Mouse (Mus musculus) kidney, embryonic 15.5 days (tissue): Measurements from ENCODE around the gene Hsph1. TPM values are rescaled to one million over a fixed set of nuclear protein-coding genes. Genes with fewer than 3 reads are reported as not detected.
A peak's percentile ranks its signal among the peaks of the same experiment; 100 is the strongest.

ENCODE experiments used
- ATAC-seq: fragments of 200-750 bp; cut with Nextera tagmentation; replicated peaks from 2 replicates; pipeline ENCODE4 v1.8.0; 2017; ENCODE audit warnings: moderate TSS enrichment; ENCODE audit not compliant: low FRiP score
- H3K27ac ChIP-seq: fragments of 300-500 bp; sonication (generic); 2 replicates; pipeline ENCODE4 v1.5.1; 2015; ENCODE audit warnings: mild to moderate bottlenecking, inconsistent platforms
- H3K27me3 ChIP-seq: fragments of 300-500 bp; sonication (generic); 2 replicates; pipeline ENCODE4 v1.6.1; 2015; ENCODE audit warnings: inconsistent platforms
- H3K36me3 ChIP-seq: fragments of 300-500 bp; sonication (generic); 2 replicates; pipeline ENCODE4 v1.6.1; 2015; ENCODE audit warnings: inconsistent platforms
- H3K4me1 ChIP-seq: fragments of 300-500 bp; sonication (generic); 2 replicates; pipeline ENCODE4 v1.6.1; 2015; ENCODE audit warnings: inconsistent platforms
- H3K4me2 ChIP-seq: fragments of 300-500 bp; sonication (generic); 2 replicates; pipeline ENCODE4 v1.6.1; 2015; ENCODE audit warnings: moderate library complexity, mild to moderate bottlenecking, inconsistent platforms
- H3K4me3 ChIP-seq: fragments of 300-500 bp; sonication (generic); replicated peaks from 2 replicates; pipeline ENCODE4 v1.5.1; 2015; ENCODE audit warnings: mild to moderate bottlenecking, inconsistent platforms
- H3K9ac ChIP-seq: fragments of 300-500 bp; sonication (generic); 2 replicates; pipeline ENCODE4 v1.6.1; 2015; ENCODE audit warnings: mild to moderate bottlenecking, inconsistent platforms
- H3K9me3 ChIP-seq: fragments of 300-500 bp; sonication (generic); replicated peaks from 2 replicates; pipeline ENCODE4 v1.6.1; 2016; ENCODE audit warnings: inconsistent platforms
- WGBS: fragments of 180-500 bp; shearing (Covaris S2); methylation state at CpG from one replicate; pipeline ENCODE4 v1.1.7; 2015; ENCODE audit warnings: mixed read lengths; 5-methylcytosine and 5-hydroxymethylcytosine counted together
- polyA plus RNA-seq: library from polyadenylated mRNA; unstranded; fragments of >200 nt; fragmentation: Nextera tagmentation; extraction: Ambion mirVana; gene quantifications from 2 replicates; pipeline ENCODE4 v1.2.1, GENCODE M21; 2015

Hsph1 gene
- polyA plus RNA-seq, 1 experiment from 2014 or later: 62.6 TPM

DNA sequence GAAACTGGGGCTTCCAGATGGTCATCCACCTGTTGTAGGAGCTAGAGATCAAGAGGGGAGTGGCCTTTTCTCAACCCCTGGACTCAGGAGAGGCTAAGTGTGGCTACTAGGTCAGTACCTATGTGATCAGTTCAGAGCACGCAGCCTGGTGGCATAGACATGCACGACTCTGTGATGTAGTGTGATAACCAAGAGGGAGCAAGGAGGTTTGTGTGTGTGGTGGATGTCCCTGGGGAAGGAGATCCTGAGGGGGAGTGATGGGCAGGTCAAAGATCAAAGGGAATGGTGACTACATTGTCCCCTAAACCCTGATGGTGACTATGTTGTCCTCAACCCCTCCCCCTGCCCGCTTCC is 24.0 kb downstream of the Hsph1 start:
- H3K36me3 ChIP-seq: peaks cover 28% of the 10 kb centered on the region
- H3K4me3 ChIP-seq: no peak overlapping the region
- no peak for ATAC-seq
- 67% methylated on average over 3 of the region's 3 CpGs for WGBS
- H3K27ac ChIP-seq: no peak overlapping the region
- no peaks in the 10 kb centered on the region for H3K27me3 ChIP-seq
- H3K4me1 ChIP-seq: peaks cover 15% of the 10 kb centered on the region; the same call in 1 of the 2 replicates
- no peak overlapping the region for H3K9ac ChIP-seq
- no peak overlapping the region for H3K4me2 ChIP-seq
- no peaks in the 10 kb centered on the region for H3K9me3 ChIP-seq

DNA sequence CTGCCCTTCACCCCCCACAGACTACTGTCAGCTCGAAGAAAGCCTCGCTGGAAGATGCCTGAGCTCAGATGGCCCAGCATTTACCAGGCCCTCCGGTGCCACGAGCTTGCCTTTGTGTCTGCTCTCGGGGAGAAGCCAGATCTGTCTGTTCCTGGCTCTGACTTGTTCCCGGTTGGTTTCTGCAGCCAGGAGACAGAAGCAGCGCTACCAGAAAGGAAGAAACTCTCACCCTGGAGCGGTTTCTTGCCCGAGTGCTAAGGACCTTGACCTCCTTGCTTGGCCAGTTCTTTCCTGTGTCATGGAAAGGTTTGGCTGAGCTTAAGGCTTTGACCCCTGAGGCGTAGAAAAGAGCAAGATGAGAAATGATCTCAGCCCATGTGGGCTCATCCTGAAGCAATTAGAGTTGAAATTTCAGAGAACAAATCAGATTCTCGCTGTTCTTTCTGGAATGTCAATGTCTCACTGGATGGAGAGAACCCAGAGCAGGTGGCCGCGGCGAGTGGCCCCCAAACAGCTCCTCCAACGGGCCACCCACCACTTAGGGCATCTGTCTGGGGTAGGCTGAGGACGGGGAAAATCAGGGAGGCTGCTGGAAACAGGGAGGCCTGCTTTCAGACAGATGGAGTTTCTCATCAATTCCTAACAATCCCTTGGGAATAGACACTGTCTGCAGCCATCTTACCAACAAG is 24.6 kb downstream of the Hsph1 start:
- Histone ChIP-seq H3K27me3 (no peaks in the 10 kb centered on the region), H3K4me3 (no peak overlapping the region), H3K27ac (no peak overlapping the region), H3K9ac (no peak overlapping the region), H3K4me1 (peaks cover 15% of the 10 kb centered on the region; the same call in 1 of the 2 replicates), H3K36me3 (peaks cover 23% of the 10 kb centered on the region), H3K4me2 (no peak overlapping the region), H3K9me3 (no peaks in the 10 kb centered on the region)
- 57% methylated on average over 16 of the region's 16 CpGs for WGBS
- peak; percentile 27; the same call in 1 of the 2 replicates for ATAC-seq

DNA sequence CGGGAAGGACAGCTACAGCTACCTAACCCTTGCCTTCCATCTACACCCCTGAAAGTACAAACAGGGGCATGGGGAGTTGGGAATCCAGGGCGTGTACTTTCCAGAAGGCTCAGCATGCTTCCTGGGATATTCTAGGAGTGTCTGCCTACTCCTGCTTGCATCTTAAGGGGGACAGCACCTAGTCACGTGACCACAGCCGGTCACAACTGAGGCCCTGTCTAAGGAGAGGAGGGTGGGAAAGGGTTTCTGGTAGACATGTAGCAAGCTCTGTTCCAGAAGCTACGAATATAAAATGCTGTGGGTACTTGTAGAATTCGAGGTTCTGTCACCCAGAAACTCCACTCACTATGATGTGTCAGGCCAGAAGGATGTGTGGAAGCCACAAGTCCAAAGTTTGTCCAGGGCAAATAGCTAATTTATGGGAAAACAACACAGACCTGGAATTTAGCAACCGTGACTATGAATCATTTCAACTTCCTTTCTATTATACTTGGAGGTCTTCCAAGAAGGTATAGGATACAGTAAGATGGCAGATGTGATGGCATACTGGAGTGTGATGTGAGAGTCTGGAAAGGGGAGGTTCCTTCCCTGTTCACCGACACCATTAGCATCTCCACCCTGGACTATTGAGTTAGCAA is 29.0 kb downstream of the Hsph1 start:
- WGBS: 70% methylated on average over 8 of the region's 8 CpGs
- Histone ChIP-seq H3K27ac (no peak overlapping the region), H3K4me1 (peaks cover 7% of the 10 kb centered on the region; the same call in 1 of the 2 replicates), H3K4me2 (no peak overlapping the region), H3K9me3 (no peaks in the 10 kb centered on the region), H3K4me3 (no peak overlapping the region), H3K9ac (no peak overlapping the region), H3K36me3 (no peaks in the 10 kb centered on the region), H3K27me3 (no peaks in the 10 kb centered on the region)
- no peak for ATAC-seq

DNA sequence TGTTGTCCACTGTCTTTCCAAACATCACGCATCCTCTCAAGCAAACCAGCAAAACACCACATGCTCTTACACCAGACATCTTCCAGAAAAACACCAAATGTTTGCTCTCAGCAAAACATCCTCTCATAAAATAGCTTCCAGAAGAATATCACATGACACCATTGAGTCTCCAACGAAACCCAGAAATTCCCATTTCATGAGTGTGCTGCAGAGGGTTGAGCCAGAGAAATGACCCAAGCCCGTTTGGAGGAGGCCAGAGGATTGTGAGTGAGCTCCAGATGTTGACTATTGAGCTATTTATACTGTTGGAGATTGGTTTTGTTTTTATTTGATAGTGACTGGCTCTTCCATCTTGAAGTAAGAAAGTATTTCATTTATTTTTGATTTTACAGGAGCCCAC is 32.9 kb downstream of the Hsph1 start:
- Histone ChIP-seq H3K27me3 (no peaks in the 10 kb centered on the region), H3K4me2 (no peak overlapping the region), H3K36me3 (no peaks in the 10 kb centered on the region), H3K9ac (no peak overlapping the region), H3K9me3 (no peaks in the 10 kb centered on the region), H3K4me1 (no peaks in the 10 kb centered on the region), H3K4me3 (no peak overlapping the region), H3K27ac (no peak overlapping the region)
- WGBS: 68% methylated on average over 3 of the region's 3 CpGs
- ATAC-seq: no peak

DNA sequence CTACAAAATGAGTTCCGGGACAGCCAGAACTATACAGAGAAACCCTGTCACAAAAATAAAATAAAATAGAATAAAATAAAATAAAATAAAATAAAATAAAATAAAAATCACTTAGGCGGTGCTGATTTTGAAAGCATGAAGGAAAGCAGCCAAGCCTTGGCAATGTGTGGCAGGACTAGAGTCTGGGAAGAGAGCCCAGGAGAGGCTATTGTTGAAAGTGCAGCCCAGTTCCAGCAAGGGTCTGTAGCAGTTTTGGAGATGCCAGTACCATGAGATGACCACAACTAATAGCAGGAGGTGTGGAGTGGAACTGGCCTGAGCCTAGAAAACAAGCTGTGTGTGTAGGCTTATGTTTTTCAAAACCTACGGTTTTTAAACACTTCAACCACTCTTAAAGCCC is 34.2 kb downstream of the Hsph1 start:
- ATAC-seq: no peak
- 91% methylated on average over 3 of the region's 3 CpGs for WGBS
- no peaks in the 10 kb centered on the region for H3K27me3 ChIP-seq
- no peaks in the 10 kb centered on the region for H3K36me3 ChIP-seq
- no peaks in the 10 kb centered on the region for H3K9me3 ChIP-seq
- no peak overlapping the region for H3K4me2 ChIP-seq
- H3K9ac ChIP-seq: no peak overlapping the region
- no peak overlapping the region for H3K27ac ChIP-seq
- no peaks in the 10 kb centered on the region for H3K4me1 ChIP-seq
- H3K4me3 ChIP-seq: no peak overlapping the region

DNA sequence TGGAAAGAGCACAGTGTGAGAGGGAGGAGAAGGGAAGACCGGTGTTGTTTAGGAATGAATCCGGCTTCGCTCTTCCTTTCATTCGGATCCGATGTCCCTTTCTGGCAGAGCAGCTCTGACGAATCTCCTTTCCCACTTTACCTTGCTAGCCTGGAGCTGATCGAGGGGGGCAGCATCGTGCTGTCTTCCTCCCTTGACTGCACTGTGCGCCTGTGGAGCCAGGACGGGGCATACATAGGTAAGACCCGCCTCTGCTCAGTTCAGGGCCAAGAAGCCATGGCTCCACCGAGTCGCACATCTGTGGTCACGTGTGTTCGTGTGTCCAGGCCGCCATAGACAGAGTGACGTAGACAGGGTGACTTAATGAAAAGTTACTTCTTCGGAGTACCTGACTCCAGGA is 38.8 kb downstream of the Hsph1 start:
- Histone ChIP-seq H3K4me2 (no peak overlapping the region), H3K9me3 (no peaks in the 10 kb centered on the region), H3K27ac (no peak overlapping the region), H3K4me3 (no peak overlapping the region), H3K4me1 (no peaks in the 10 kb centered on the region), H3K9ac (no peak overlapping the region), H3K36me3 (no peaks in the 10 kb centered on the region), H3K27me3 (no peaks in the 10 kb centered on the region)
- WGBS: 47% methylated on average over 18 of the region's 18 CpGs
- no peak for ATAC-seq

DNA sequence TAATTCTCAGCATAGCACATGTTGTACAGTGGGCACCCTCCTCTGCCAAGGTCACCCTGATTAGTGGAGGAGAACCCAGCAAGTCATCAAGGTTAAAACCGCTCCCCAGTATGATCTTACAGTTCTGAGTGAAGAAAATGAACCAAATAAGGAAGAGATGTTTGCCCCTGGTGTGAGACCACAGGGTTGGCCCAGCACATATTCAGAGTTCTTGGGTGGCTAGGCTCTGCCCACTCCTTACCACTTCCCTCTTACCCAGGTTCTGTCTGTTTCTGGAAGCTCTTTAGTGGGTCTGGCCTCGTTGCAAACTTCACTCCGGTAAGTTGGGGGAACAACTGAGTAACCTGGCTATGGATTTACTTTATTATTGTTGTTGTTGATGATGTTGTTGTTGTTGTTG is 42.0 kb downstream of the Hsph1 start:
- no peaks in the 10 kb centered on the region for H3K9me3 ChIP-seq
- no peaks in the 10 kb centered on the region for H3K36me3 ChIP-seq
- H3K27me3 ChIP-seq: no peaks in the 10 kb centered on the region
- WGBS: 88% methylated on average over 3 of the region's 3 CpGs
- H3K4me2 ChIP-seq: no peak overlapping the region
- H3K4me1 ChIP-seq: 0 out of 2 replicates have a peak, but pooled peaks cover under 1% of the 10 kb centered on the region
- H3K4me3 ChIP-seq: no peak overlapping the region
- no peak overlapping the region for H3K9ac ChIP-seq
- no peak for ATAC-seq
- no peak overlapping the region for H3K27ac ChIP-seq

DNA sequence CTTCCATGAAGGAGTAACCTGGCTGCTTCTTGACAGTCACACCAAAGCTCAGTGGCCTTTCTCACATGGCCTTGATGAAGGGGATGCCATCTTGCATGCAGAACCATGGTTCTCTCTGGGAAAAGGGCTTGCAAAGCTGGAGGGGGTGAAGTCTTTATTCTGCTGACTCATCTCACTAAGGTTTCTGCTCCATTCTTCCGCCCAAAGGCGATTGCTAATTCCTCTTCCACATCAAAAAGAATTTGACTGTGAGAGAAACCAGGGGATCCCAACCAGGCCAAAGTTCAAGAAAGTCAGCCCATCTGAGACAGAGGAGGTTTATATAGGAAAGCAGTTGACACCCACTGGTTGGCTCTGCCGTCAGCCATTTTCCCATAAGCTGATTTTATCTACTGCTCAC is 46.2 kb downstream of the Hsph1 start:
- H3K4me2 ChIP-seq: no peak overlapping the region
- H3K9me3 ChIP-seq: no peaks in the 10 kb centered on the region
- 66% methylated on average over 3 of the region's 3 CpGs for WGBS
- no peaks in the 10 kb centered on the region for H3K36me3 ChIP-seq
- H3K27ac ChIP-seq: no peak overlapping the region
- no peak for ATAC-seq
- no peaks in the 10 kb centered on the region for H3K27me3 ChIP-seq
- H3K4me1 ChIP-seq: peaks cover 12% of the 10 kb centered on the region
- no peak overlapping the region for H3K4me3 ChIP-seq
- no peak overlapping the region for H3K9ac ChIP-seq

DNA sequence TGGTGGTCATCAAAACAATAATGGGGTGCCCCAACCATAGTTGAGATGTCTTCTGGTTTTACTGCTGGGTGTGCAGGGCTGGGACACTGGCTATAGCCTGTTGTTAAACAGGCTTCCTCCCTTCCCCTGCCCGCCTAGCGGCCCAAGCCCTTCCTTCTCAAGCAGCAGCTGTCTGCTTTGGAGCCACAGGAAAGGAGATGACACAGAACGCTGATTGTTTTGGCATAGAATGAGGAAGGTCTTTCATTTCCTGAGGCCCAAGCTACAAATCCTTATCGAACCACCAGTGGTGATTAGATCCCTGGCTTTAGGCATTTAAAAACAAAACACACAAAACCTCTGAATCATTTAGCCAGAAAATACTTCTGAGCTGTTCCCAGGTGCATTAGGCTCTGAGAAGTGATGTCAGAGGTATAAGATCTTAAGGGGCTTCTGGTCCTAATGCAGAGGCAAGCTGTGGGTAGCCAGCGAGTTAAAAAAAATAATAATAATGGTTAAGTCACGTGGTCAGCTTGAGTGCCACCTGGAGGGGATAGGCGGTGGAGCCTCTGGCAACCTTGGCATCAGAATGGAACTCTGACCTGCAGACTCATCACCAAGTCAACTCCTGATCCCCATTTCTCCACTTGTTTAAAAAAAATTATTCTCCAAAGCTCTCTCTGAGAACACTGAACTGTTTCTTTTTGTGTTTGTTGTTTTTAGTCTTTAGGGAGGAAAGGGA is 47.2 kb downstream of the Hsph1 start:
- H3K27ac ChIP-seq: peak overlapping the region; percentile 41; the same call in 1 of the 2 replicates
- no peak for ATAC-seq
- H3K27me3 ChIP-seq: no peaks in the 10 kb centered on the region
- WGBS: 47% methylated on average over 7 of the region's 7 CpGs
- H3K9ac ChIP-seq: no peak overlapping the region
- peaks cover 17% of the 10 kb centered on the region for H3K4me1 ChIP-seq
- no peak overlapping the region for H3K4me2 ChIP-seq
- no peaks in the 10 kb centered on the region for H3K9me3 ChIP-seq
- no peak overlapping the region for H3K4me3 ChIP-seq
- no peaks in the 10 kb centered on the region for H3K36me3 ChIP-seq

DNA sequence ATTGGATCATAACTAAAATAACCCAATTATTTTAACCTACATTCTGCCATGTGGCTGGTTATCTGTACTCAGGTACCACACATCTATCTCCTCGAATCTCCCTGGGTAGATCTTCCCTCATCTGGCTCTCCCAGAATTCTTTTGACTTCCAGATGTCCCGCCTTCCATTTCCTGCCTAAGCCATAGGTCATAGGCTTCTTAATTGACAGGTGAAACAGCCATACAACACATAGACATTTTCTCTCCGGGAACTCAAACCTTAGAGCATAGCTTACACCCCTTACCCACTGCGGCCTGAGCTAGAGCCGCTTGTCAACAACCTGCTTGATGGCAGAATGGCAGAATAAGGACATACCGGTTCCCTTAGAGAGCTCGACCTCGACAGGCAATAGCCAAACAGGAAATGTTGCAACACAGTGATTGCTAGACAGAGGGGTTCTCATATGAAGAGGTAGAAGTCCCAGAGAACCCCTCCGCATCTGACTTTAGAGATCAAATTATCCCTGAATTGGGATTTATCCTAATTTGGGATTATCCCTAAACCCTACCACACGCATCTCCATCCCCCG is 48.8 kb downstream of the Hsph1 start:
- Histone ChIP-seq H3K27ac (no peak overlapping the region), H3K9me3 (no peaks in the 10 kb centered on the region), H3K36me3 (no peaks in the 10 kb centered on the region), H3K4me1 (peaks cover 20% of the 10 kb centered on the region), H3K9ac (no peak overlapping the region), H3K27me3 (no peaks in the 10 kb centered on the region), H3K4me2 (no peak overlapping the region), H3K4me3 (no peak overlapping the region)
- no peak for ATAC-seq
- whole genome bisulfite sequencing: 84% methylated on average over 11 of the region's 11 CpGs

DNA sequence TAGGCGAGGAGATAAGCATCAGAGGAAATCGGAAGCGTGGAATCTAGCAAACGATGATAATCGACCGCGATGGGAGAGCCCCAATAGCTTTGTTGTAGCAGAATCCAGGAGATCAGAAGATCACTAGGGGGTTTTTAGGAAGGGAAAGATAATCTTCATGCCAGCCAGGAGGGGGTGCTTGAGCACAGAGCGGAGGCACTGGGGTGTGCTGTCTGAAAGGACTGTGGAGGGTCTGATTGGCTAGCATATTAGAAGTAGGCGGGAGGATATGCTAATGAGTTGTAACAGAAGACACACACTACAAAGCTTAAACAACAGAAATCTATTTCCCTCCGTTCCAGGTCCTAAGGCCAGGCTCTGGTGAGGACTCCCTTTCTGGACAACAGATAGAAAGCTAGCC is 50.3 kb downstream of the Hsph1 start:
- no peak overlapping the region for H3K9ac ChIP-seq
- no peak overlapping the region for H3K4me2 ChIP-seq
- WGBS: 76% methylated on average over 10 of the region's 10 CpGs
- no peak overlapping the region for H3K4me3 ChIP-seq
- ATAC-seq: no peak
- H3K27ac ChIP-seq: no peak overlapping the region
- peaks cover 20% of the 10 kb centered on the region for H3K4me1 ChIP-seq
- H3K36me3 ChIP-seq: no peaks in the 10 kb centered on the region
- no peaks in the 10 kb centered on the region for H3K9me3 ChIP-seq
- H3K27me3 ChIP-seq: no peaks in the 10 kb centered on the region

DNA sequence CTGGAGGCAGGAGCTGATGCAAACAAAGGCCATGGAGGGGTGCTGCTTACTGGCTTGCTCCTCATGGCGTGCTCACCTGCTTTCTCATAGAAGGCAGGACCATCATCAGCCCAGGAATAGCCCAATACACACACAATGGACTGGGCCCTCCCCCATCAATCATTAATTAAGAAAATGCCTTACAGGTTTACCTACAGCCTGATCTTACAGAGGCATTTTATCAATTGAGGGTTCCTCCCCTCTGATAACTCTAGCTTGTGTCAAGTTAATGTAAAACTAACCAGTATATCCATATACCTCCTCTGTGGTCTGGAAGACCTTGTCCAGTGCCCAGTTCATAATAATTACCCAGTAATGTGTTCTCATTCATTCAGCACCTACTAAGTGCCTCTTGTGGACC is 50.9 kb downstream of the Hsph1 start:
- WGBS: 76% methylated on average over 1 of the region's 1 CpGs

More for the DNA sequence above, 50.9 kb downstream of the Hsph1 start:
- Histone ChIP-seq H3K4me2 (no peak overlapping the region), H3K4me1 (peaks cover 20% of the 10 kb centered on the region), H3K27ac (no peak overlapping the region), H3K36me3 (no peaks in the 10 kb centered on the region), H3K4me3 (no peak overlapping the region), H3K27me3 (no peaks in the 10 kb centered on the region), H3K9ac (no peak overlapping the region), H3K9me3 (no peaks in the 10 kb centered on the region)
- ATAC-seq: no peak
